Mouse (Mus musculus): ENCODE results near the gene Sit1.

GRCm38 (mm10) chr4:43533270-43533669 is 49.7 kb upstream of the Sit1 start:
- TF ChIP-seq POLR2A (IDR thresholded peaks at IDR 0.05; ENCODE audit: low read depth, low read length) (no peak), CTCF (IDR thresholded peaks at IDR 0.05; ENCODE audit: extremely low read depth, insufficient read depth, insufficient read length, insufficient replicate concordance) (no peak)

Measured in spleen, adult 2 months (tissue).